Mouse (Mus musculus) testis, postnatal 10 days (tissue): ENCODE data around the gene Pank2.
"Not testable (repeated sequence)": the region's sequence is repeated elsewhere in the genome, so short reads cannot be mapped to it uniquely, and the experiment has no call there.

Experiments
- DNase-seq: peaks from one replicate; pipeline ENCODE4 v3.0.0; 2021; ENCODE audit warnings: low spot score

Gene Pank2

GRCm38 (mm10) chr2:131260544-131261307, 1.6 kb upstream of the Pank2 start:
- DNase-seq, result no peak

GRCm38 (mm10) chr2:131261481-131262212, 648 bp upstream of the Pank2 start:
- DNase-seq, result no peak

GRCm38 (mm10) chr2:131262680-131263670, 680 bp downstream of the Pank2 start:
- no peak for DNase-seq

GRCm38 (mm10) chr2:131264027-131264426, 1.7 kb downstream of the Pank2 start:
- no peak for DNase-seq

GRCm38 (mm10) chr2:131265056-131265455, 2.8 kb downstream of the Pank2 start:
- no peak for DNase-seq

GRCm38 (mm10) chr2:131275493-131275892, 13.2 kb downstream of the Pank2 start:
- DNase-seq, result no peak

GRCm38 (mm10) chr2:131276722-131277121, 14.4 kb downstream of the Pank2 start:
- DNase-seq, result no peak

- no peak for DNase-seq
Measured at GRCm38 (mm10) chr2:131281596-131281995, 19.3 kb downstream of the Pank2 start.

- no peak for DNase-seq
Measured at GRCm38 (mm10) chr2:131286276-131286675, 24.0 kb downstream of the Pank2 start.

GRCm38 (mm10) chr2:131290669-131291068, 28.4 kb downstream of the Pank2 start:
- DNase-seq, result no peak

- no peak for DNase-seq
Measured at GRCm38 (mm10) chr2:131296746-131297261, 34.5 kb downstream of the Pank2 start.

- DNase-seq, result not testable (repeated sequence)
Measured at GRCm38 (mm10) chr2:131298674-131299073, 36.4 kb downstream of the Pank2 start.

GRCm38 (mm10) chr2:131300485-131300884, 38.2 kb downstream of the Pank2 start:
- no peak for DNase-seq

- DNase-seq, result no peak
Measured at GRCm38 (mm10) chr2:131301635-131302034, 39.3 kb downstream of the Pank2 start.

- DNase-seq, result no peak
Measured at GRCm38 (mm10) chr2:131304497-131304896, 42.2 kb downstream of the Pank2 start.

- not testable (repeated sequence) for DNase-seq
Measured at GRCm38 (mm10) chr2:131305226-131305625, 42.9 kb downstream of the Pank2 start.

- no peak for DNase-seq
Measured at GRCm38 (mm10) chr2:131307391-131307790, 45.1 kb downstream of the Pank2 start.

- no peak for DNase-seq
Measured at GRCm38 (mm10) chr2:131307822-131308221, 45.5 kb downstream of the Pank2 start.

- no peak for DNase-seq
Measured at GRCm38 (mm10) chr2:131309296-131309695, 47.0 kb downstream of the Pank2 start.

GRCm38 (mm10) chr2:131316167-131316566, 53.9 kb downstream of the Pank2 start:
- DNase-seq, result no peak

GRCm38 (mm10) chr2:131319401-131319800, 57.1 kb downstream of the Pank2 start:
- DNase-seq, result no peak

- DNase-seq, result not testable (repeated sequence)
Measured at GRCm38 (mm10) chr2:131321192-131321591, 58.9 kb downstream of the Pank2 start.
